Mouse (Mus musculus): ENCODE measurements around the gene Akap14.
A peak's percentile ranks its signal among the peaks of the same experiment; 100 is the strongest.
"Not testable (repeated sequence)": the region's sequence is repeated elsewhere in the genome, so short reads cannot be mapped to it uniquely, and the experiment has no call there.

Akap14 gene

DNA sequence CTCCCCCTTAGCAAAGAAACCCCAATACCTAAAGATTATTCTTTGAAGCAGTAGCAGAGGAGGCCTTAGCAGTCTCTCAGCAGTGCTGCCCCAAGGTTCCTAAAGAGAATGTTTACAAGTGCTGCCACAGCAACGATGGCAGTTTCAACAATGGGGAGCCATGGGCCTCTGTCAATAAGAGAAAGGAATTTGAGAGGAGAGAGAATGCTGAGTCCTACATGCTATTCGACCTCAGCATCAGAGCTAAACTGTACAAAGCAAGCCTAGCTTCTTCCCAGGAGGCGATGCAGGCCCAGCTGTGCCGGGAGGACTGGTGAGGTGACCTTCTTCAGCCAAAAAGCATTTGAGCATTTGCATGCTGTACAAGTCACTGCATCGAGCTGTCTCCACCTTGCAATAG, at the start of gene Akap14:
Gene Akap14, minus strand, starts transcription at position 101 of the 400 bp plus-strand sequence.
- no peak for DNase-seq (ENCODE audit: low spot score in 2 of 2)

DNA sequence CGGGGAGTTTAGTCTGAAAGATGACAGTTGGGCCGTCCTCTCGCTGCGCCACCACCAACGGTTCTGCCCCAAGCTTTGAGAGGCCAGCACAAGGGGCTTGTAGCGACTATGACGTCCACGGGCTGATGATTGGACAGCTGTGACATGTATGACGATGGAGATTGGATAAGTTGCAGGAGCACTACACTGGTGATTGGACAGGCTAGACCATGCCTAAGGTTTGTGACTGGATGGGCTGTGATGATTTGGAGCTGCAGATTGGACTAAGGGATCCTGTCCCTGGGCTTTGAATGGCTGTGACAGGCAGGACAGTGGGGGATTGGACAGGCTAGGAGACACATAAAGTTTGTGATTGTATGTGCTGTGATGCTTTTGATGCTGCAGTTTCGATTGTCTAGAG, 42.3 kb upstream of the Akap14 start, which contains the start of gene Gm9:
Gene Gm9, minus strand, starts transcription at position 101 of the 400 bp plus-strand sequence.
- DNase-seq (ENCODE audit: low spot score in 2 of 2), result no peak

GRCm38 (mm10) chrX:37198676-37199075, 30.0 kb upstream of the Akap14 start:
- no peak for DNase-seq (ENCODE audit: low spot score in 2 of 2)

DNA sequence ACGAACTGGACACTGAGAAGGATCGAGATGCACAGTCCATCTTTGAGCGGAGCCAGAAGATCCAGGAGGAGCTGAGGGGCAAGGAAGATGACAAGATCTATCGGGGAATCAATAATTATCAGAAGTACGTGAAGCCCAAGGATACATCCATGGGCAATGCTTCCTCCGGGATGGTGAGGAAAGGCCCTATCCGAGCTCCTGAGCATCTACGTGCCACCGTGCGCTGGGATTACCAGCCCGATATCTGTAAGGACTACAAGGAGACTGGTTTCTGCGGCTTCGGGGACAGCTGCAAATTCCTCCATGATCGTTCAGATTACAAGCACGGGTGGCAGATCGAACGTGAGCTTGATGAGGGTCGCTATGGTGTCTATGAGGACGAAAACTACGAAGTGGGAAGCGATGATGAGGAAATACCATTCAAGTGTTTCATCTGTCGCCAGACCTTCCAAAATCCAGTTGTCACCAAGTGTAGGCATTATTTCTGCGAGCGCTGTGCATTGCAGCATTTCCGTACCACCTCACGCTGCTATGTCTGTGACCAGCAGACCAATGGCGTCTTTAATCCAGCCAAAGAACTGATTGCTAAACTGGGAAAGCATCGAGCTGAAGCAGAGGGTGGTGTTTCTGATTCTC, 23.2 kb upstream of the Akap14 start:
- DNase-seq (ENCODE audit: low spot score in 2 of 2), result no peak

- peak; percentile 76 for DNase-seq (ENCODE audit: low spot score in 2 of 2)
Observed at GRCm38 (mm10) chrX:37191105-37191743, 22.6 kb upstream of the Akap14 start, which contains the start of the genes Ndufa1 and Rnf113a1. TSS of gene Ndufa1 (minus strand) at chrX:37191163. TSS of gene Rnf113a1 (plus strand) at chrX:37191245.

DNA sequence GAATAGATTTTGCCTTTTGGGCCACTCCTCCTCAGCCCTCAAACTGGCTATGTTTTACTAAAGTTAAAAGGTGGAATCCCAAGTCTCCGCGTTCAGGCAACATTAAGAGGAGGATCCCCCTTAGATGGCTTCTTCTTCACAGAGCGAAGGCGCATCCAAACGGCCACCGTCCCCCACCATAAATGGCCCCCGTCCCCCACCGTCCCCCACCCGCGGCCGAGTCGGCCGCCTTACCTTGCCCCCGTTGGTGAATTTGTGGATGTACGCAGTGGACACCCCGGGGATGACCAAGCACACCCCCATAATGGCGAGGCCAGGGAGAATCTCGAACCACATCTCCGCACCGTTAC, 22.1 kb upstream of the Akap14 start:
- DNase-seq (ENCODE audit: low spot score in 2 of 2), result no peak

DNA sequence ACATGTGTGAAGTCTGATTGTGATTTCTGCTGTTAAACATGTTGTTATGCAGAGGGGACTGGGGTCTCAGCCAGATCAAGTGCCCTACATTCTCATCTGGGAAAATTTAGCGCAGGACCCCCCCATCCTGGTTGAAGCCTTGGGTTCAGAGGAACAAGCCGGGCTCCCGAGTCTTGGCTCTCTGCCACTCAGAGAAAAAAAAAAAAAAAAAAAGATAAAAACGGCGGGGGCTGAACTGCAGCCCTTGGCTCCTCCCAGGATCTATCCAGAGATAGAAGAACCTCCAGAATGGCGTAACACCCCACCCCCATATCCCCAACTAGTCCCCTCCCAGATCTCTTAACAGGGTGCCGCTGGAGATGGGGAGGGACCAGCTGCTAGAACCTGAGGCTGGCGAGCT, 15.8 kb upstream of the Akap14 start:
- DNase-seq (ENCODE audit: low spot score in 2 of 2), result not testable (repeated sequence)

GRCm38 (mm10) chrX:37167085-37167484, 1.6 kb downstream of the Akap14 start:
- DNase-seq (ENCODE audit: low spot score in 2 of 2), result peak; percentile 16 to 17

DNA sequence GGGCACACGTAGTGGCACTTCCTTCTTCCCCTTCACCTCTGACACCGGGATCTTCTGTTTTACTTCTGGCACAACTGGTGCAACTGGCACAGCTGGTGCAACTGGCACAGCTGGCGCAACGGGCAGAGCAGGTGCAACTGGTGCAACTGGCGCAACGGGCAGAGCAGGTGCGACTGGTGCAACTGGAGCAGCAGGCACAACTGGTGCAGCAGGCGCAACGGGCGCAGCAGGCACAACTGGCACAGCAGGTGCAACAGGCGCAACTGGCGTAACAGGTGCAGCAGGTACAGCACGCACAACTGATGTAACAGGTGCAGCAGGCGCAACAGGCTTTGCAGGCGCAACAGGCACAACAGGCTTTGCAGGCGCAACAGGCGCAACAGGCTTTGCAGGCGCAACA, 5.5 kb downstream of the Akap14 start:
- no peak for DNase-seq (ENCODE audit: low spot score in 2 of 2)

- DNase-seq (ENCODE audit: low spot score in 2 of 2), result no peak
Observed at GRCm38 (mm10) chrX:37161169-37161568, 7.5 kb downstream of the Akap14 start.

- DNase-seq (ENCODE audit: low spot score in 2 of 2), result no peak
Observed at GRCm38 (mm10) chrX:37157839-37158238, 10.8 kb downstream of the Akap14 start.

GRCm38 (mm10) chrX:37144954-37145353, 23.7 kb downstream of the Akap14 start:
- DNase-seq (ENCODE audit: low spot score in 2 of 2), result peak in 1 of 2 experiments; percentile 26

DNA sequence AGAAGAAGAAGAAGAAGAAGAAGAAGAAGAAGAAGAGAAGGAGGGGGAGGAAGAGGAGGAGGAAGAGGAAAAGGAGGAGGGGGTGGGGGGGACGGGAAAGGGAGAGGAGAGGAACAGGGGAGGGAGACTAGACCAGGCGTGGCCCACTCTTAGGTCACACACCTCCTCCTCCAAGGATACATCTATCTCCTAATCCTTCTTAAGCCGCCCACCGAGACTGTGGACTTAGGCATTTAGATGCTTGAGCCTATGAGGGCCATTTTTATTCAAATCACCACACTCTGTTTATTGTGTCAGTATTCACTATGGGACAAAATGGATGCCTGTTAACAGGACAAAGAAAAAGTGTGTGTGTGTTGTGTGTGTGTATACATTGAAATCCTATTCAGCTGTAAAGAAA, 24.1 kb downstream of the Akap14 start:
- DNase-seq (ENCODE audit: low spot score in 2 of 2), result not testable (repeated sequence)

GRCm38 (mm10) chrX:37141732-37142131, 26.9 kb downstream of the Akap14 start:
- DNase-seq (ENCODE audit: low spot score in 2 of 2), result no peak

DNA sequence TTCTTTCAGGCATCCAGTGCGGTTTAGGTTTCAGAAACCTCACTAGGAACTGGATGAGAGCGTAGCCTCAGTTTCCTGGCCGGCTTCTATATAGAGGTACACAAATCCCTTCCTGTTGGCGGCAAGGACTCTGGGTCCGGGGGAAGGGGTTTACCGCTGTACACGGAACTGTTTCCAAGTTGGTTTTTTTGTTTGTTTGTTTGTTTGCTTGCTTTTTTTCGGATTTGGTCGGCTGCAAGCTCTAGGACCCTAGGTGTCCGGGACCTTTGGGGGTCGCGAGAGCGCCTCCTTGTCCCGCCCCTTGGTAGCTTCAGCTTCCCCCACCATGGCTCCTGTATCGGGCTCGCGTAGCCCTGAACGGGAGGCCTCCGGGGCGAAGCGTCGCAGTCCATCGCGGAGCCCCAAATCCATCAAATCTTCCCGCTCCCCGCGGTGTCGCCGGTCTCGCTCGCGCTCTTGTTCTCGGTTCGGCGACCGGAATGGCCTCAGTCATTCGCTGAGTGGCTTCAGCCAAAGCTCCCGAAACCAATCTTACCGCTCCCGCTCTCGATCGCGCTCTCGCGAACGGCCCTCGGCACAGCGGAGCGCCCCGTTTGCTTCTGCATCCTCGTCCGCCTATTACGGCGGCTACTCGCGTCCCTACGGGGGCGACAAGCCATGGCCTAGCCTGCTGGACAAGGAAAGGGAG, 41.8 kb downstream of the Akap14 start, which contains the start of gene Nkap:
Gene Nkap, plus strand, starts transcription at position 125 of the 688 bp plus-strand sequence.
- peak; percentile 56 to 59 for DNase-seq (ENCODE audit: low spot score in 2 of 2)

GRCm38 (mm10) chrX:37125511-37125910, 43.1 kb downstream of the Akap14 start:
- no peak for DNase-seq (ENCODE audit: low spot score in 2 of 2)

- DNase-seq (ENCODE audit: low spot score in 2 of 2), result peak in 1 of 2 experiments; percentile 25
Observed at GRCm38 (mm10) chrX:37120212-37120611, 48.4 kb downstream of the Akap14 start.

DNA sequence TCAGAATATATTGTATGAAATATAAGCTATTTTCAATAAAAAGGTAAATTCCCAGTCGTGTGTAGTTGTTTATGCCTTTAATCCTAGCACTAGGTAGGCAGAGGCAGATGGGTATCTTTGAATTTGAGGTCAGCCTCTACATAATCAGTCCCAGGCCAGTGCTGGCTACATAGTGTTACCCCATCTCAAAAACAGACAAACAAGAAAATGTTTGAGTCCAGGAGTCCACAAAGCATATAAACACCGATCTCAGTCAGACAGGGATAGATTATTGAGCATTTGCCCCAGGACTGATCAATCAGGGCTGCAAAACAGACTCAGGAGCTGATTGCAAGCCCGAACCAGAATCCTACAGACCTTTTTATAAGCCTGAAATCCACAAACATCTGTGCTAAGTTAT, 49.1 kb downstream of the Akap14 start:
- no peak for DNase-seq (ENCODE audit: low spot score in 2 of 2)

GRCm38 (mm10) chrX:37117085-37117484, 51.6 kb downstream of the Akap14 start:
- no peak for DNase-seq (ENCODE audit: low spot score in 2 of 2)

DNA sequence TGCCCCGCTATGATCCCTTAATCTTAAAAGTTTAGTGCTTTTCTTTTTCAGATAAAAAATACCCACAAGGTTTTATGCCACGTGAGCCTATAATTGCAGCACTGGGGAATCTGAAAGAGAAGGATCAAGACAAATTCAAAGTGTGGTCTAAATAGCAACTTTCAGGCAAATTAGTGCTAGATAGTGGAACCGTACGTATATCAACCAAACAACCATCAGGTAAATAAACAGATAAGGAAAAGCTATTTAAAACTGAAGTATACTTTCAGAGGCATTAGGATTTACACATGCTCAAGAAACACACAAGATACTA, 57.8 kb downstream of the Akap14 start:
- no peak for DNase-seq (ENCODE audit: low spot score in 2 of 2)

- peak; percentile 95 to 96 for DNase-seq (ENCODE audit: low spot score in 2 of 2)
Observed at GRCm38 (mm10) chrX:37110193-37110880, 58.3 kb downstream of the Akap14 start, which contains the start of gene Upf3b. TSS of gene Upf3b (minus strand) at chrX:37110322.

DNA sequence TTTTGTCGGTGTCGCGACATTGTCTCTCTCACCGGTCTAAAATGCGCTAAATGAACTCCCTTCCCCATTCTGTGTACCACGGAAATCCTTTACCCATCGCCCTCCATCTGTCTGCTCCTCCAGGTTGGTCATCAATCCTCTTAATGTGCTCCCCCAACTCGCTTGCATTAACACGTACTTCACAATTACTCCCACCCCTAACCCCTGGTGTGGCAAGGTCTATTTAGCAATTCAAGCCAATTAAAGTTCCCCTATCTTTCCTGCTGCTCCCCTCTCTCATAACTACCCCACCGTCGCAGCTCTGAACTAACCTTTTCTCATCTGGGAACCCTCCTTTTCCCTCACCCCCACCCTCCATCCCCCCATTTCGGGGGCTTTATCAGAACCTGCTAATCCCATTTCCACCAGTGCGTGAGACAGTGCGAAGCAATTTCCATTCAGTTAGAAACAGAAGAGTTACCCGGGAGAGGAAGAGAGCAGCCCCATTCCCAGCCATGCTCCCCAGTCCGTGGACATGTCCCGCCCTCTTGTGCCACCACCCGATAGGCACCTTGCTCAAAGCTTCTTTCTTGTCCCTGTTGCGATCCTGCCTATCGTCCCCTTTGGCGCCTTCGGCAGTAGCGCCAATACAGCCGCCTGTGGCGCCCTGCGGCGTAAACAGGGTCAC, 59.0 kb downstream of the Akap14 start:
- no peak for DNase-seq (ENCODE audit: low spot score in 2 of 2)
